Mouse (Mus musculus): ENCODE measurements around the gene Nipa2. TPM values are rescaled to one million over a fixed set of nuclear protein-coding genes. Genes with fewer than 3 reads are reported as not detected.

Gene Nipa2
- polyA plus RNA-seq, 1 experiment from 2014 or later = 56.1 TPM

GRCm38 (mm10) chr7:55912118-55912517, 50.2 kb downstream of the Nipa2 start:
- Histone ChIP-seq H3K27ac (ENCODE audit: low read depth, low read length) (no peak overlapping the region), H3K4me3 (ENCODE audit: low read length) (no peak overlapping the region), H3K4me2 (replicated peaks; ENCODE audit: low read depth, low read length) (no peak overlapping the region), H3K4me1 (ENCODE audit: control insufficient read depth, insufficient read depth, low read length) (no peaks in the 10 kb centered on the region), H3K36me3 (ENCODE audit: control insufficient read depth, insufficient read depth, low read length) (peaks cover 76% of the 10 kb centered on the region), H3K9me3 (ENCODE audit: control insufficient read depth, low read length) (no peaks in the 10 kb centered on the region), H3K27me3 (ENCODE audit: control insufficient read depth, insufficient read depth, low read length) (no peaks in the 10 kb centered on the region), H3K9ac (ENCODE audit: low read depth, low read length) (no peak overlapping the region)
- WGBS = 93% methylated on average over 5 of the region's 5 CpGs
- no peak for ATAC-seq (ENCODE audit: low FRiP score, low TSS enrichment)

GRCm38 (mm10) chr7:55911371-55911770, 50.9 kb downstream of the Nipa2 start:
- no peak for ATAC-seq (ENCODE audit: low FRiP score, low TSS enrichment)
- Histone ChIP-seq H3K4me3 (ENCODE audit: low read length) (no peak overlapping the region), H3K9me3 (ENCODE audit: control insufficient read depth, low read length) (no peaks in the 10 kb centered on the region), H3K27me3 (ENCODE audit: control insufficient read depth, insufficient read depth, low read length) (no peaks in the 10 kb centered on the region), H3K4me1 (ENCODE audit: control insufficient read depth, insufficient read depth, low read length) (no peaks in the 10 kb centered on the region), H3K9ac (ENCODE audit: low read depth, low read length) (no peak overlapping the region), H3K36me3 (ENCODE audit: control insufficient read depth, insufficient read depth, low read length) (peaks cover 71% of the 10 kb centered on the region), H3K27ac (ENCODE audit: low read depth, low read length) (no peak overlapping the region), H3K4me2 (replicated peaks; ENCODE audit: low read depth, low read length) (no peak overlapping the region)
- 75% methylated on average over 8 of the region's 8 CpGs for WGBS

GRCm38 (mm10) chr7:55910356-55910755, 51.9 kb downstream of the Nipa2 start:
- 73% methylated on average over 2 of the region's 2 CpGs for WGBS
- no peaks in the 10 kb centered on the region for H3K9me3 ChIP-seq (ENCODE audit: control insufficient read depth, low read length)
- no peaks in the 10 kb centered on the region for H3K4me1 ChIP-seq (ENCODE audit: control insufficient read depth, insufficient read depth, low read length)
- no peaks in the 10 kb centered on the region for H3K27me3 ChIP-seq (ENCODE audit: control insufficient read depth, insufficient read depth, low read length)
- no peak overlapping the region for H3K27ac ChIP-seq (ENCODE audit: low read depth, low read length)
- peaks cover 63% of the 10 kb centered on the region for H3K36me3 ChIP-seq (ENCODE audit: control insufficient read depth, insufficient read depth, low read length)
- ATAC-seq (ENCODE audit: low FRiP score, low TSS enrichment) = no peak
- no peak overlapping the region for H3K9ac ChIP-seq (ENCODE audit: low read depth, low read length)
- no peak overlapping the region for H3K4me2 ChIP-seq (replicated peaks; ENCODE audit: low read depth, low read length)
- H3K4me3 ChIP-seq (ENCODE audit: low read length) = no peak overlapping the region

- H3K4me3 ChIP-seq (ENCODE audit: low read length) = no peak overlapping the region
- peaks cover 62% of the 10 kb centered on the region for H3K36me3 ChIP-seq (ENCODE audit: control insufficient read depth, insufficient read depth, low read length)
- H3K27ac ChIP-seq (ENCODE audit: low read depth, low read length) = no peak overlapping the region
- H3K4me1 ChIP-seq (ENCODE audit: control insufficient read depth, insufficient read depth, low read length) = no peaks in the 10 kb centered on the region
- no peaks in the 10 kb centered on the region for H3K9me3 ChIP-seq (ENCODE audit: control insufficient read depth, low read length)
- H3K9ac ChIP-seq (ENCODE audit: low read depth, low read length) = no peak overlapping the region
- no peaks in the 10 kb centered on the region for H3K27me3 ChIP-seq (ENCODE audit: control insufficient read depth, insufficient read depth, low read length)
- ATAC-seq (ENCODE audit: low FRiP score, low TSS enrichment) = no peak
- 96% methylated on average over 1 of the region's 1 CpGs for WGBS
- H3K4me2 ChIP-seq (replicated peaks; ENCODE audit: low read depth, low read length) = no peak overlapping the region
These were observed 52.8 kb downstream of the Nipa2 start for GRCm38 (mm10) chr7:55909519-55909918.

GRCm38 (mm10) chr7:55905449-55905848, 56.8 kb downstream of the Nipa2 start:
- Histone ChIP-seq H3K4me2 (replicated peaks; ENCODE audit: low read depth, low read length) (no peak overlapping the region), H3K27ac (ENCODE audit: low read depth, low read length) (no peak overlapping the region), H3K9ac (ENCODE audit: low read depth, low read length) (no peak overlapping the region), H3K36me3 (ENCODE audit: control insufficient read depth, insufficient read depth, low read length) (peaks cover 61% of the 10 kb centered on the region), H3K27me3 (ENCODE audit: control insufficient read depth, insufficient read depth, low read length) (no peaks in the 10 kb centered on the region), H3K4me1 (ENCODE audit: control insufficient read depth, insufficient read depth, low read length) (no peaks in the 10 kb centered on the region), H3K4me3 (ENCODE audit: low read length) (no peak overlapping the region), H3K9me3 (ENCODE audit: control insufficient read depth, low read length) (no peaks in the 10 kb centered on the region)
- WGBS = 86% methylated on average over 2 of the region's 2 CpGs
- no peak for ATAC-seq (ENCODE audit: low FRiP score, low TSS enrichment)

GRCm38 (mm10) chr7:55903766-55904165, 58.5 kb downstream of the Nipa2 start:
- Histone ChIP-seq H3K9ac (ENCODE audit: low read depth, low read length) (no peak overlapping the region), H3K36me3 (ENCODE audit: control insufficient read depth, insufficient read depth, low read length) (peaks cover 63% of the 10 kb centered on the region), H3K9me3 (ENCODE audit: control insufficient read depth, low read length) (no peaks in the 10 kb centered on the region), H3K27me3 (ENCODE audit: control insufficient read depth, insufficient read depth, low read length) (no peaks in the 10 kb centered on the region), H3K4me1 (ENCODE audit: control insufficient read depth, insufficient read depth, low read length) (no peaks in the 10 kb centered on the region), H3K27ac (ENCODE audit: low read depth, low read length) (no peak overlapping the region), H3K4me3 (ENCODE audit: low read length) (no peak overlapping the region), H3K4me2 (replicated peaks; ENCODE audit: low read depth, low read length) (no peak overlapping the region)
- ATAC-seq (ENCODE audit: low FRiP score, low TSS enrichment) = no peak
- WGBS = 78% methylated on average over 4 of the region's 5 CpGs

GRCm38 (mm10) chr7:55891797-55892196, 70.5 kb downstream of the Nipa2 start:
- Histone ChIP-seq H3K27ac (ENCODE audit: low read depth, low read length) (no peak overlapping the region), H3K9me3 (ENCODE audit: control insufficient read depth, low read length) (no peaks in the 10 kb centered on the region), H3K9ac (ENCODE audit: low read depth, low read length) (no peak overlapping the region), H3K36me3 (ENCODE audit: control insufficient read depth, insufficient read depth, low read length) (peaks cover 74% of the 10 kb centered on the region), H3K4me3 (ENCODE audit: low read length) (no peak overlapping the region), H3K27me3 (ENCODE audit: control insufficient read depth, insufficient read depth, low read length) (no peaks in the 10 kb centered on the region), H3K4me2 (replicated peaks; ENCODE audit: low read depth, low read length) (no peak overlapping the region), H3K4me1 (ENCODE audit: control insufficient read depth, insufficient read depth, low read length) (no peaks in the 10 kb centered on the region)
- WGBS = 76% methylated on average over 11 of the region's 11 CpGs
- ATAC-seq (ENCODE audit: low FRiP score, low TSS enrichment) = no peak

- H3K9ac ChIP-seq (ENCODE audit: low read depth, low read length) = no peak overlapping the region
- H3K4me1 ChIP-seq (ENCODE audit: control insufficient read depth, insufficient read depth, low read length) = no peaks in the 10 kb centered on the region
- H3K9me3 ChIP-seq (ENCODE audit: control insufficient read depth, low read length) = no peaks in the 10 kb centered on the region
- H3K36me3 ChIP-seq (ENCODE audit: control insufficient read depth, insufficient read depth, low read length) = peaks cover 63% of the 10 kb centered on the region
- no peak overlapping the region for H3K27ac ChIP-seq (ENCODE audit: low read depth, low read length)
- no peaks in the 10 kb centered on the region for H3K27me3 ChIP-seq (ENCODE audit: control insufficient read depth, insufficient read depth, low read length)
- H3K4me3 ChIP-seq (ENCODE audit: low read length) = no peak overlapping the region
- ATAC-seq (ENCODE audit: low FRiP score, low TSS enrichment) = no peak
- H3K4me2 ChIP-seq (replicated peaks; ENCODE audit: low read depth, low read length) = no peak overlapping the region
These were observed 71.5 kb downstream of the Nipa2 start for GRCm38 (mm10) chr7:55890731-55891130.

GRCm38 (mm10) chr7:55889996-55890395, 72.3 kb downstream of the Nipa2 start:
- no peak overlapping the region for H3K4me2 ChIP-seq (replicated peaks; ENCODE audit: low read depth, low read length)
- H3K4me1 ChIP-seq (ENCODE audit: control insufficient read depth, insufficient read depth, low read length) = no peaks in the 10 kb centered on the region
- no peak overlapping the region for H3K9ac ChIP-seq (ENCODE audit: low read depth, low read length)
- no peaks in the 10 kb centered on the region for H3K27me3 ChIP-seq (ENCODE audit: control insufficient read depth, insufficient read depth, low read length)
- no peak overlapping the region for H3K4me3 ChIP-seq (ENCODE audit: low read length)
- 89% methylated on average over 4 of the region's 4 CpGs for WGBS
- no peak overlapping the region for H3K27ac ChIP-seq (ENCODE audit: low read depth, low read length)
- no peak for ATAC-seq (ENCODE audit: low FRiP score, low TSS enrichment)
- peaks cover 60% of the 10 kb centered on the region for H3K36me3 ChIP-seq (ENCODE audit: control insufficient read depth, insufficient read depth, low read length)
- no peaks in the 10 kb centered on the region for H3K9me3 ChIP-seq (ENCODE audit: control insufficient read depth, low read length)

- no peak overlapping the region for H3K4me3 ChIP-seq (ENCODE audit: low read length)
- H3K4me2 ChIP-seq (replicated peaks; ENCODE audit: low read depth, low read length) = no peak overlapping the region
- H3K36me3 ChIP-seq (ENCODE audit: control insufficient read depth, insufficient read depth, low read length) = peaks cover 56% of the 10 kb centered on the region
- no peak overlapping the region for H3K27ac ChIP-seq (ENCODE audit: low read depth, low read length)
- no peaks in the 10 kb centered on the region for H3K4me1 ChIP-seq (ENCODE audit: control insufficient read depth, insufficient read depth, low read length)
- ATAC-seq (ENCODE audit: low FRiP score, low TSS enrichment) = no peak
- no peaks in the 10 kb centered on the region for H3K9me3 ChIP-seq (ENCODE audit: control insufficient read depth, low read length)
- no peaks in the 10 kb centered on the region for H3K27me3 ChIP-seq (ENCODE audit: control insufficient read depth, insufficient read depth, low read length)
- H3K9ac ChIP-seq (ENCODE audit: low read depth, low read length) = no peak overlapping the region
- 88% methylated on average over 4 of the region's 4 CpGs for WGBS
These were observed 73.7 kb downstream of the Nipa2 start for GRCm38 (mm10) chr7:55888603-55889002.

All from kidney, embryonic 14.5 days (tissue).